Mouse (Mus musculus): ENCODE measurements at regions not wholly inside any gene's neighbourhood (a gene's known extent, or its start where the extent isn't known, plus 50 kb on each side); places are given as distances from the start of the nearest gene placed in this dataset.

DNA sequence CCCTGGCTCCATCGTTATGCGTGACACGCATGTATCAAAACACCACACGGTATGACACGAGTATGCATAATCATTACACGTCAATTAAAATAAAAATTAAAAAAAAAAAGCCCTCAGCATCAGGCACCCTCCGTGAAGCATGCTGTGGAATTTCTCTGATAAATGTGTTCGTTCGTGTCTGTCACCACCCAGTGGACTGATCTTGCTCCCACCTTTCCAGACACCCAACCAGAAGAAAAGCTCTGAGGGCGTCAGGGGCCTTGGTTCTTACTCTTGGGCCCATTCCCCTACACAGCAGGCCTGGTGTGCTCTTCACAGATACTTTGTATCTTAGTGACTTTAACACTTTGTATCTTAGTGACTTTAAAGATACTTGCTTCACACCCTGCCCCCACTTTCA, 200.5 kb downstream of the Cryba4 start:
- TF ChIP-seq TAL1 (IDR thresholded peaks at IDR 0.05; ENCODE audit: low read length) (no peak), GATA1 (IDR thresholded peaks at IDR 0.05; ENCODE audit: low read length) (no peak)

Measured in erythroblast, embryonic 14.5 days (primary cell).